Mouse (Mus musculus): ENCODE measurements around the gene Asns.
"Not testable (repeated sequence)": the region's sequence is repeated elsewhere in the genome, so short reads cannot be mapped to it uniquely, and the experiment has no call there.

Gene Asns

GRCm38 (mm10) chr6:7676194-7676901 lies 16.7 kb downstream of the Asns start:
- no peak for DNase-seq

GRCm38 (mm10) chr6:7672438-7673253 lies 20.4 kb downstream of the Asns start:
- no peak for DNase-seq

DNA sequence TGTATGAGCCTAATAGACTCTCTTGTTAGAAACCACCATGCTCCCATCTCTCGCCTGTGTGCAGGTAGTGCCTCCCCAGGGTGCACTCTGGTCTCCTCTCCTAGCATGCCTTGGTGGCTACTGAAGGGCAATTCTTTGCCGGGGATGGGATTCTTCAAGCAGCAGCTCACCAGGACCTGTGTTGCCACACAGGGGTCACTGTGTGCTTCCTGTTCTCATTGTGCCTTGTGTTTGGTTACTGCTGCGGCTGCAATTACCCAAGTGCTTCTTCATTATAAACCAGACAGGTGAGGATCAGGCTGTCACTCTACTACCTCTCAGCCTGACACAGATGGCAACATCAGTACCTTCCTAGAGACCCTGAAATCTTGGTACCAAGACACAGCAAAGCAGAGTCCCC lies 21.6 kb downstream of the Asns start:
- DNase-seq: no peak

DNA sequence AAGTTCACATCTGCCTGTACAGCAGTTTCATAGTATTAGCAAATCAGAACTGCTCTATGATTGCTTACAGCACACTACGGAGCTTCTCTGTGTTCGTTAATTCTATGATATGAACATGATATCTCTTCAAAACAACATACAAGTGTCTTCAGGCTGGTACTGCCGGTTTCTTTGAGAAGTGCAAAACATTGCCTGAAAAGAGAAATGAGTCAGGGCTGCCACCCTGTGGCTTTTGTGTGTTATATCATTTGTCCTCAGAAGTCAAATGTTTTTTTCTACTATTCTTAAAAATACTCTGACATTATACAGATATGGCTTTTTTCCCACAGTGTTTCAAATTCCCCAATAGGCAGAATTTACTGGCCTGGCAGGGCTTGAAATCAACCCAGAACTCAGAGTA lies 22.5 kb downstream of the Asns start:
- peak; percentile 14 for DNase-seq

DNA sequence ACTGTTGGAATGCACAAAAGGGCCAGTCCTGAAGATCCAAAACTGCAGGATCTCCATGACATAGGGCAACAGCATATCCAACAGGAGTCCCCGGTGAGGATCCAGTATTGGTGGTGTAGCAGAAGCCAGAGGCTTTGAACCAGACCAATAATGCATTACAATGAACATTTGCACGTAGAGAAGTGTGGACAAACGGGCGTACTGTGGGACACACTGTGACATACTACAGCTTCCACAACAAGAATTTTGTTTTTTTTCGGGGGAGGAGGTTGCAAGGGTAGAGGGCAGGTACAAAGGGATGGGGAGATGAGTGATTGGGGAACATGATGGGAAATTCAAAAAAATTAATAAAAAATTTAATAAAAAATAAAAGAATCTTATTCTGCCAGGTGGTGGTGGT lies 23.3 kb downstream of the Asns start:
- no peak for DNase-seq

GRCm38 (mm10) chr6:7668332-7668731 lies 24.7 kb downstream of the Asns start:
- no peak for DNase-seq

DNA sequence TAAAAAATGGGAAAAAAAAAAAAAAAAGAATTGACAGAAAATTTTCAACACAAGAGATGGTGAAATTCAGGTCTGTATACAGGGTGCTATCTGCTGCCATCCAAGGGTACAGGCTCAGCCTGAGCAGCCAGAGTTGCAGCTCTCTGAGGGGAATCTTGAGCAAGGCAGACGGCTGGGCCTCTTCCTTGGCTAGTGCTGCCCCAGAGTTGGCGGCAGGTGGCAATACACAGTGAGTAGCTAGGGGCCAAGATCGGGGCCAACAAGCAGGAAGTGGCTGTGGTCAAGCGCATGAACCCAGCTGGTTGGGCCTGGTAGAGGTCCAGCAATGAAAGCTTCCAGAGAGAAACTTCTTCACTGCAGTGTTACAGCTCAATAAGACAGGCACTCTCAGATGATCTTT lies 27.2 kb downstream of the Asns start:
- not testable (repeated sequence) for DNase-seq

DNA sequence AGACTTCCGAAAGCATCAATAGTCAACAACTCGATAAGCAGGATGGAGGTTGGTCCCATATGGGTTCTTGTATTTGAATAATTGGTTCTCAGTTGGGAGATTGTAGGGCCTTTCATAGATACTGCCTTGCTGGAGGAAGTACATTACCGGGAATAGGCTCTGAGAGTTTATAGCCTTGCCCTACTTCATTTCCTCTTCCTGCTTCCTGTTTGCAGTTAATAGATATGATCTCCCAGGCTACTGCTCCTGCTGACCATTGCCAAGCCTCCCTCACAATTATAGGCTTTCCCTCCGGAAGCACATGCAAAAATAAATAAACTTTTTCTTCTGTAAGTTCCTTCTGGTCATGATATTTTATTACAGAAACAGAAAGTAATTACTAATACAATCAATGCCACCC lies 31.6 kb downstream of the Asns start:
- DNase-seq: no peak

DNA sequence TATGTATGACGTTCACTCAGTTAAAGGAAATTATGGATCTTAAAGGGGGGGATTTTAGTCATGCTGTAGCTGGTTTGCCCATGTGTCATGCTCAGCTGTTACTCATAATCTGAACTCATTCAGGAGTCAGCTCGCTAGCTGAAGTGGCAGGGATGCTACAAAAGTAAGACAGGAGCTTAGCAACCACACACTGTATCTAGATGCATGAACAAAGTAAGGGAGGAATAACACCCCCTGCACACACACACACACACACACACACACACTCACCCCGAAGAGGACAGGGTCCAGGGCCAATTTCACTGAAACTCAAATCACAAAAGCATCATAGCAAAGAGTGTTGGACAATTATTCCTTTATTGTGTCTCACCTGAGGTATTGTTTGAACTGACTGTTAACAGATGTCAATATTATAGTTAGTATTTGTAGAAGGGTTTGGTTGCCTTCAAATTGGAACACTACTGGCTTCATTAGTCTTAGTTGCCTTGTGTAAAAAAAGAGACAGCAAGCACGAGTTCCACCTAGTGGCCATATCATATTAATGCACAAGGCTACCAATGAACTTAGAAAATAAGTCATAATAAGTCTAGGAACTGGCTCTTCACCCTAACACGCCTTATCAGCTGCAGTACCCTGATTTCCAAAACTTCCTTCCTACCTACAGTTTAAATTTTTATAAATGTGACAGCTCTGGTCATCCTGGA lies 32.5 kb downstream of the Asns start:
- peak; percentile 19 for DNase-seq

- DNase-seq: no peak
Measured at GRCm38 (mm10) chr6:7656601-7657000, 36.5 kb downstream of the Asns start.

DNA sequence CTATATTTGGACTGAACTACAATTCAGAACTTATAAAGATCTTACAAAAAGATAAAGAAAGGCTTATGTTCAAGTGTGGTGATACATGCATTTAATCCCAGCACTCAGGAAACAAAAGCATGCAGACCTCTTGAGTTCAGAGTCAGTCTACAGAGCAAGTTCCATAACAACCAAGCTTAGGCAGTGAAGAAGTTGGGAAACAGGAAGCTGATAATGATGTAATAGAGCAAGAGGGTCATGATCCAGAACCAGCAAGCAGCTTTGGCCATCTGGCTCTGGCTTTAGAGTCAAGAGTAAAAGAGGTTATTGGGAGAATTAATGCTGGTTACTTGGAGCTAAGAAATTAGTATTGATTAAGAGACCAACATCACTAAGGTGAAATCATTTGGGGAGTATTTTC lies 44.6 kb downstream of the Asns start:
- no peak for DNase-seq
